In the genomic region with DNA sequence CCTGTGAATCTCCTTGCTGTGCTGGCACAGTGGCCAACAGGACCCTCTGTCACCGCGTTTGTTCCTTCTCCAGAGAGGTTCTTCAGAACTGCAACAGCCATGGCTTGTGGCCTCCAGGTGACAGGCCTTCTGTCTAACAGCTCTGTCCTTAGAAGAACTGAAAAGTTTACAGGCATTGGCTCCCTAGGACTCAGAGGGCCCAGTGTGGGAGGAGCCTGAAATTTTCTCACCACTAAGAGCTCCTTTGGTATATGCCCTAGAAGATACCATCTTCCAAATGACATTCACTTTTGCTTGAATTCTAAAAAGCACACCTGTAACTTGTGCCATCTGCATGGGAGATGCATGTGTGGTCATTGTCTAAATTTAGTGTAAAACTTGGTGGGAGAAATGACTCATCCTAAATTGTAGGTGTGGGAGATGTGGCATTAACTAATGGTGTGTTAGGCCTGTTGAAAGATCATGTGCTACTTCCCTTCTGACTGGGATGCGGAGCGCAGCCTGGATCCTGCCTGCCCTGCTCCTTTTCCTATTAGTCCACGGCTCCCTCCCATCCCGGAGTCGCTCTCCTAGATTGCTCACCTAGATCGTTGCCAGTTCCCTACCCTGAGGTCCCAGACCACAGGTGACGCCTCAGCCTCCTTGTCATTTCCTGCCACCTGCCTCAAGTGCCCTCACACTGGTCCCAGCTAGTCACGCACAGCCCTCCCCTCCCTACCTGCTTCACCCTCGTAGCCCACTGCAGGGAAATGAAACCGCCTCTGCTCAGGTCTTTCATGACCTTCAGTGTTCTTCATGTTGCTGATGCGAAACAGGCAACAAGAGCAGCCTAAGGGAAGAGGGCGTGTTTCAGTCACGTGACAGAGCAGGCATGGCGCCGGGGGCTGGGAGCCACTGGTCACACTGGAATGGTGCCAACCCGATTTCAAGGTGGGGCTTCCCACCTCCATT, we compare ENCODE assay signal across 8 mouse cellular contexts. TPM values are rescaled to one million over a fixed set of nuclear protein-coding genes. Genes with fewer than 3 reads are reported as not detected.
DNase-seq lines count a peak whose midpoint lies in the region; ATAC-seq lines count a peak whose summit lies in the region.

No protein-coding gene starts in this region.

- H3K4me1 ChIP-seq in neural tube, embryonic 11.5 days (ENCODE audit: control insufficient read depth, insufficient read depth, low read length): peaks cover 65% of the 10 kb centered on the region
- H3K4me1 ChIP-seq in forebrain, embryonic 14.5 days (ENCODE audit: control insufficient read depth, insufficient read depth, low read length): peaks cover 75% of the 10 kb centered on the region
- H3K4me1 ChIP-seq in midbrain, embryonic 10.5 days: peaks cover 85% of the 10 kb centered on the region

- no peaks in the 10 kb centered on the region for H3K9me3 ChIP-seq in neural tube, embryonic 11.5 days (ENCODE audit: control insufficient read depth, low read length)
- H3K9me3 ChIP-seq in forebrain, embryonic 14.5 days (replicated peaks; ENCODE audit: control insufficient read depth, low read length): no peaks in the 10 kb centered on the region
- H3K9me3 ChIP-seq in midbrain, embryonic 10.5 days (replicated peaks): no peaks in the 10 kb centered on the region

- no peak for ATAC-seq in neural tube, embryonic 11.5 days (ENCODE audit: insufficient read depth, low FRiP score, low TSS enrichment)
- no peak for ATAC-seq in forebrain, embryonic 14.5 days

- H3K4me2 ChIP-seq in neural tube, embryonic 11.5 days (ENCODE audit: low read depth): no peak overlapping the region
- peak overlapping the region; percentile 45 for H3K4me2 ChIP-seq in forebrain, embryonic 14.5 days (ENCODE audit: low read length)

- H3K27ac ChIP-seq in neural tube, embryonic 11.5 days (ENCODE audit: low read depth, low read length): peak overlapping the region; percentile 5; the same call in 1 of the 2 replicates
- H3K27ac ChIP-seq in forebrain, embryonic 14.5 days (ENCODE audit: low read depth, low read length): peak overlapping the region; percentile 92
- H3K27ac ChIP-seq in midbrain, embryonic 10.5 days (replicated peaks): peak overlapping the region; percentile 94

- no peak for DNase-seq in neural tube, embryonic 11.5 days (ENCODE audit: low spot score)
- no peak for DNase-seq in neural tube, embryonic 10.5 days (ENCODE audit: extremely low spot score, low spot score)
- no peak for DNase-seq in forebrain, embryonic 14.5 days (ENCODE audit: low spot score)
- DNase-seq in kidney, adult 11 months: peak; percentile 83
- DNase-seq in midbrain, embryonic 10.5 days (ENCODE audit: low spot score): no peak
- DNase-seq in thymus, postnatal 0 days (ENCODE audit: low spot score): peak; percentile 75
- no peak for DNase-seq in right cerebral cortex, postnatal 14 days
- no peak for DNase-seq in retina, embryonic 14.5 days (ENCODE audit: low spot score)

- H3K36me3 ChIP-seq in neural tube, embryonic 11.5 days (ENCODE audit: control insufficient read depth, insufficient read depth, low read length): 0 out of 2 replicates have a peak, but pooled peaks cover 2% of the 10 kb centered on the region
- H3K36me3 ChIP-seq in forebrain, embryonic 14.5 days (ENCODE audit: control insufficient read depth, insufficient read depth, low read length): peaks cover 35% of the 10 kb centered on the region; the same call in 1 of the 2 replicates
- H3K36me3 ChIP-seq in midbrain, embryonic 10.5 days: peaks cover 74% of the 10 kb centered on the region

- H3K4me3 ChIP-seq in neural tube, embryonic 11.5 days (ENCODE audit: low read depth, low read length): no peak overlapping the region
- no peak overlapping the region for H3K4me3 ChIP-seq in forebrain, embryonic 14.5 days (ENCODE audit: low read depth, low read length)
- H3K4me3 ChIP-seq in midbrain, embryonic 10.5 days: peak overlapping the region; percentile 23; the same call in 1 of the 2 replicates

- no peaks in the 10 kb centered on the region for H3K27me3 ChIP-seq in neural tube, embryonic 11.5 days (ENCODE audit: control insufficient read depth, insufficient read depth, low read length)
- no peaks in the 10 kb centered on the region for H3K27me3 ChIP-seq in forebrain, embryonic 14.5 days (replicated peaks; ENCODE audit: control insufficient read depth, insufficient read depth, low read length)
- H3K27me3 ChIP-seq in midbrain, embryonic 10.5 days (ENCODE audit: low read depth, poor library complexity, severe bottlenecking): no peaks in the 10 kb centered on the region

- 86% methylated on average over 18 of the region's 18 CpGs for WGBS in neural tube, embryonic 11.5 days
- 53% methylated on average over 18 of the region's 18 CpGs for WGBS in forebrain, embryonic 14.5 days
- WGBS in midbrain, embryonic 10.5 days: 86% methylated on average over 18 of the region's 18 CpGs

- H3K9ac ChIP-seq in neural tube, embryonic 11.5 days (ENCODE audit: low read length): no peak overlapping the region; the same call in 1 of the 2 replicates
- H3K9ac ChIP-seq in forebrain, embryonic 14.5 days (ENCODE audit: low read length): peak overlapping the region; percentile 32

RNA-seq across cellular contexts. Expression of a gene that starts 20.2 kb away (rescaled TPM):
- polyA plus RNA-seq in neural tube, embryonic 11.5 days (2014; fragmentation: Nextera tagmentation; extraction: Ambion mirVana): 0.33 and 0.45 TPM in 2 replicates
- polyA plus RNA-seq in forebrain, embryonic 14.5 days (2014; fragmentation: Nextera tagmentation; extraction: Ambion mirVana): 0.27 and 0.38 TPM in 2 replicates
- polyA plus RNA-seq in midbrain, embryonic 10.5 days (2016; fragmentation: Nextera tagmentation; extraction: Ambion mirVana): 0.10 and 0.24 TPM in 2 replicates
- polyA plus RNA-seq in thymus, postnatal 0 days (2015; fragmentation: Nextera tagmentation; extraction: Ambion mirVana): 0.04 and 0.12 TPM in 2 replicates

Comparison
In these comparisons a context has a peak if more than half of its experiments do, and no peak if none do; other contexts are left out.
1. DNase-seq: peak in kidney, adult 11 months (single experiment) and thymus, postnatal 0 days (single experiment); none in neural tube, embryonic 11.5 days (single experiment), neural tube, embryonic 10.5 days (single experiment), forebrain, embryonic 14.5 days (single experiment), midbrain, embryonic 10.5 days (single experiment), right cerebral cortex, postnatal 14 days (single experiment) and retina, embryonic 14.5 days (single experiment).
2. H3K27ac ChIP-seq: peak in every context shown above with its lines; median percentile 94 in midbrain, embryonic 10.5 days; 92 in forebrain, embryonic 14.5 days; 5 in neural tube, embryonic 11.5 days.